9 mouse cellular contexts compared by ENCODE assay signal in the genomic region with DNA sequence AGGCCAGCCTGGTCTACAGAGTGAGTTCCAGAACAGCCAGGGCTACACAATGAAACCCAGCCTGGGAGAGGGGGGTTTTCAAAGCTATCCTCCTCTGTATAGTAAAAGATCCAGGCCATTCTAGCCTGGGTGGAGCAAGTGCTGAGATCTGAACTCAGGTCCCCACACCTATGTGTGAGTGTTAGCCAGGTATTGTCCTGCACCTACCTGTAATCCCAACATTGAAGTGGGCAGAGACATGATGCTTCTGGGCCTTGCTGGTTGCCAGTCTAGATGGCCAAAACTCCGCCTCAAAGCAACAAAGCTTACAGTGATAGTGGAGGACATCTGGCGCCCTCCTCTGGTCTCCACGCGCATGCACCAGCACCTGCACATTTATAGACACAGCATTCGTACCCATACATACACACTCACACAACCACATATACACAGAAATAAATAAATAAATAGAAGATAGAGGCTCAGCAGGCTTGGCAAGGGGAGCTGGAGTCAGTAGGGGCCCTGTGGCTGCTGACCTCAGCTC. TPM values are rescaled to one million over a fixed set of nuclear protein-coding genes. Genes with fewer than 3 reads are reported as not detected.
DNase-seq lines count a peak whose midpoint lies in the region; ATAC-seq and TF ChIP-seq lines count a peak whose summit lies in the region.
"Had no signal": no experiment of that assay in that cellular context is flagged by ENCODE, and none has a peak within 500 bp of the region (broad histone marks: within the 10 kb centered on the region; RNA-seq: fewer than 3 reads in every experiment).

No protein-coding gene starts in this region.

- 87% methylated on average over 5 of the region's 5 CpGs for WGBS in small intestine, adult 2 months

- TF ChIP-seq POLR2A in small intestine, adult 2 months (IDR thresholded peaks at IDR 0.05; ENCODE audit: low read depth, low read length) = no peak

- H3K36me3 ChIP-seq in small intestine, adult 2 months (ENCODE audit: control insufficient read depth, insufficient read depth, low read length) = peaks cover 11% of the 10 kb centered on the region

- DNase-seq in heart, postnatal 10 days = peak; percentile 41 to 57
- no peak for DNase-seq in heart, adult 9 months (ENCODE audit: low spot score in 2 of 2)
- peak; percentile 48 for DNase-seq in A20 (ENCODE audit: low read depth, low spot score)
- peak; percentile 24 for DNase-seq in WW6 (ENCODE audit: low read depth, low spot score)
- peak; percentile 61 for DNase-seq in embryo, embryonic 11 days
- peak; percentile 7 to 45 for DNase-seq in left cerebral cortex, postnatal 25 days (ENCODE audit: low spot score in 2 of 2)

- no peak overlapping the region for H3K27ac ChIP-seq in small intestine, adult 2 months (ENCODE audit: insufficient read depth, low read depth, low read length)

- H3K27me3 ChIP-seq in small intestine, adult 2 months (ENCODE audit: control insufficient read depth, insufficient read depth, low read length) = no peaks in the 10 kb centered on the region

- H3K4me1 ChIP-seq in small intestine, adult 2 months (ENCODE audit: control insufficient read depth, insufficient read depth, insufficient read length, low read length) = peaks cover 11% of the 10 kb centered on the region

- H3K4me3 ChIP-seq in small intestine, adult 2 months (ENCODE audit: low read depth, low read length) = no peak overlapping the region

- intact Hi-C loops in heart, postnatal 10 days (cut with DNase I) = loop anchor here (2.0 kb wide), 1 partner anchor 15 kb away; no protein-coding TSS in a partner anchor
- intact Hi-C loops in left cerebral cortex, postnatal 25 days (cut with DNase I) = loop anchor here (1.0 kb wide), 1 partner anchor 103 kb away; no protein-coding TSS in a partner anchor

- ATAC-seq in inflammation-experienced regulatory T-cells, adult 6 months = no peak

- peak; percentile 70; the same call in 1 of the 2 replicates for TF ChIP-seq CTCF in small intestine, adult 2 months (IDR thresholded peaks at IDR 0.05; ENCODE audit: extremely low read depth, insufficient read length, insufficient replicate concordance, low read depth, low read length)

RNA-seq across cellular contexts. Expression of gene Ldlrad2, which starts 28.3 kb away (rescaled TPM):
- total RNA-seq in heart, postnatal 10 days (2021) = not detected
- not detected for total RNA-seq in left cerebral cortex, postnatal 25 days (2021)
- polyA plus RNA-seq in small intestine, adult 2 months (2012; rRNA removed) = not detected in 2 replicates
- not detected for polyA plus RNA-seq in inflammation-experienced regulatory T-cells, adult 6 months (2017; shearing (Covaris generic))
- total RNA-seq: left cerebral cortex, postnatal 36 days had no signal

RNA-seq across cellular contexts. Expression of gene Usp48, which starts 47.5 kb away (rescaled TPM):
- total RNA-seq in heart, postnatal 10 days (2021) = 10 to 100 TPM; 37.9 to 45.7 TPM
- total RNA-seq in left cerebral cortex, postnatal 25 days (2021) = 100 to 1,000 TPM; 108 to 121 TPM
- 14.9 and 26.7 TPM in 2 replicates for polyA plus RNA-seq in small intestine, adult 2 months (2012; rRNA removed)
- polyA plus RNA-seq in inflammation-experienced regulatory T-cells, adult 6 months (2017; shearing (Covaris generic)) = 10 to 100 TPM; 50.7 to 65.5 (median 59.6) TPM

Comparison
In these comparisons a context has a peak if more than half of its experiments do, and no peak if none do; other contexts are left out.
1. DNase-seq: peak in heart, postnatal 10 days (2 of 2), A20 (single experiment), WW6 (single experiment), embryo, embryonic 11 days (single experiment) and left cerebral cortex, postnatal 25 days (2 of 2); none in heart, adult 9 months (0 of 2).